Mouse (Mus musculus) lung, postnatal 10 days (tissue): Measurements from ENCODE around the gene Mrps18b.

Source experiments
- DNase-seq: peaks from one replicate; pipeline ENCODE4 v3.0.0; 2021

Mrps18b gene

DNA sequence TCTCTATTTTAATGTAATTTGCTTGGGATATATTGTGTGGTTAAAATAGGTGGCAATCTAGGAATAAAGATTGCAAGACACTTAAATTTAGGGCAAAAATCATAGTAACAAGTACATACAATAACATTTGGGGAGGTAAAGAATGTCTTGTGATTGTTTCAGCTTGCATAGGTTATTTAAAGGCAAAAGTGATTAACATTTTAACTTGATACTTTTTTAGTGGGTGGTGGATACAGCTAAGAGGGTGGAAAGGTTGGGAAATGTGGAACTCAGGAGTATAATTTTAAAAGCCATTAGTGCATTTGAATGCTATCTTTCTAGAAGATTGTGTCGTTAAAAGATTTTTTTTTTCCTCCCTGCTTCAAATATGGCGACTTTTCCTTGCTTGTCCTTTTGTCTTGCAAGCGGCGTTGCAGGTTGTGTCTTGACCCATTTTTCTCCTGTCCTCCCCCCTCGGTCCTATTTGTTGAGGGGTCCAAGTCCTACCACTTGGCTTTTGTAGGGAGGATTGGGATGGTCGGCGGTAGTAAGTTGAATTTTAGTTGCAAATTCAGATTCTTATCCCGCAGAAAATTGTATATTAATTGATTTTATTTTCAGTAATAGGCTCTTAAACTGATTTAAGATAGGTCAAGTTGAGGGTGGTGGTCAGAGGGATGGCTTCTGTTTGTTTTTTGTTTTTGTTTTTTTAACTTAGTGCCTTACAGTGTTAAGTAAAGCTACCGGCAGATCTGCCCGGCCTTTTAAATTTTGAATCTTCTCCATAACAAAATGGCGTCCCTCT lies 2.3 kb upstream of the Mrps18b start:
- peak; percentile 68 for DNase-seq

- peak; percentile 74 for DNase-seq
Measured at GRCm38 (mm10) chr17:35917463-35918251, 1.5 kb upstream of the Mrps18b start.

DNA sequence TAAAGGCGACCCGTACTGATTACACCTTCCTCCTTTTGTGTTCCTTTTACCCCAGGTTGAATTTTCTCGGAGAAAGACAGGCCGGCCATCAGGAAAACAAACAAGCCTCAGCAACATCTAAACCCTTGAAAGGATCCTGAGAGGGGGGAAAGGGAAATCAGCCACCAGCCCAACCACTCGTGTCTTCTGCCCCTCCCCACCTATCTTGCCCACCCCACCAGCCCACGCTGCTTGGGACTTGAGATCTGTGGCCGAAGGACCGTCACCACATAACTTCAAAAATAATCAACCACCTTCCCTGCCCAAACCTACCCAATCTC lies 914 bp upstream of the Mrps18b start:
- DNase-seq, result peak; percentile 50

- DNase-seq, result no peak
Measured at GRCm38 (mm10) chr17:35915538-35916296, 472 bp downstream of the Mrps18b start.

DNA sequence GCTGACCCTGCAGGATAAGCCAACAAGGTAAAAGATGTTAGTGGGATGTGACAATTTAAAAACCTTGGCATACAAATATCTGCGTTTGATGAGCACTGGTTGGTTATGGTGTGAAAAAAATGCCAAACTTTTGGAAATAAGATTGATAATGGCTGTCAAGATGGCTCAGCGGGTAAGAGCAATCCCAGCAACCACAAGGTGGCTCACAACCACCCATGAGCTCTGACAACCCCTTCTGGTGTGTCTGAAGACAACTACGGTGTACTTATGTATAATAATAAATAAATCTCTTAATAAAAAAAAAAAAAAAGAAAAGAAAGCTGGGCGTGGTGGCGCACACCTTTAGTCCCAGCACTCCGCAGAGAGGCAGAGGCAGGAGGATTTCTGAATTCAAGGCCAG lies 1.2 kb downstream of the Mrps18b start:
- DNase-seq, result no peak

- peak; percentile 99 for DNase-seq
Measured at GRCm38 (mm10) chr17:35909919-35910369, 6.2 kb downstream of the Mrps18b start, which contains the start of gene Atat1. TSS of gene Atat1 (minus strand) at chr17:35910075.

DNA sequence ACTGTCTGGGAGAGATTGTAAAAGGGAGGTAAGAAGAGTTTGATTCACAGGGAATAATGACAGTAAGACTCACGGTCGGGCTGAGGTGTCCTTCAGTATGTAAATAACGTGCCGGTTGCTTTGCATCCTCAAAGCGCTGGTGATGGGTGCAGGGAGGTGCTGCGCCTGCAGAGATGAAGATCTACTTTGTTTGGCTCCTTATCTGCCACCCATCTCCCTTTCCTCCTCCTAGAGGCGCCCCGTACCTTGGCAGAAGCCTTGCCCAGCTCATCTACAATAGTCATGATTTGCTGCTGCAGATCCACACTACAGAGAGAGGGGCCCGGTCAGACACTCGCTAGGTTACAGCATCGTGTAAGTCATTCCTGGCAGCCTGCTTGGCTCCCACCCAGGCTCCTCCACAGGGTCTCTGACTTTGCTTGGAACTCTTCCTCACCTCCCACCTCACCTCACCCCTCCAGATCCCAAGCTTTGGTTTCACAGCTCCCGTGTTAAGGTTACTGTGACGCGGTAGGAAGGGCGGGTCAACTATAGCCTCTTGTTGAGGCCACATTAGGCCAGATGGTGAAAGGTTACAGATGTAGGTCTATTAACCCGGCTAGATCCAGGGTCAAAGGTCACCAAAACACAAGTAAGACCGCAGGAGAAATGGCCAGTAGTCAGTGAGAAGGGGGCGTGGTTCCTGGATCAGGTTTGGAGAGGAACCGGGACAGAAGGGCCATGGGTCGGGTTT lies 6.8 kb downstream of the Mrps18b start:
- DNase-seq, result no peak

- no peak for DNase-seq
Measured at GRCm38 (mm10) chr17:35907609-35908008, 8.6 kb downstream of the Mrps18b start.

GRCm38 (mm10) chr17:35905587-35905986 lies 10.6 kb downstream of the Mrps18b start:
- DNase-seq, result no peak

DNA sequence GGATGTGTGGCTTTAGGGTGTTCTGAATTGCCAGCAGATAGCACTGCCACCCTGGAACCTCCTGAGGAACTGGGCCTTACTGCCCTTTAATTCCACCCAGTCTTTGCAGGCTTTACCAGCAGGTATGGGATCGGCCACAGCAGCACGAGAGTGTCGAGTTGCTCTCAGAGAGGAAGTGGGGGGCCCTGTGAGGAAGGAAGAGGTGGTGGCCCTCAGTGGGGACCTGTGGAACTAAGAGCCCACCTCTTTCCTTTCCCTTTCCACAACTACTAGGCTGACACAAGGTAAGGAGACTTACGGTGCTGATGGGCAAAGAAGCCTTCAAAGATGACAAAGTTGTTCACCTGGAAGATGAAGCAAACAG lies 12.2 kb downstream of the Mrps18b start:
- DNase-seq, result no peak

GRCm38 (mm10) chr17:35903343-35903991 lies 12.7 kb downstream of the Mrps18b start:
- peak; percentile 80 for DNase-seq

GRCm38 (mm10) chr17:35900636-35901035 lies 15.6 kb downstream of the Mrps18b start:
- DNase-seq, result no peak

DNA sequence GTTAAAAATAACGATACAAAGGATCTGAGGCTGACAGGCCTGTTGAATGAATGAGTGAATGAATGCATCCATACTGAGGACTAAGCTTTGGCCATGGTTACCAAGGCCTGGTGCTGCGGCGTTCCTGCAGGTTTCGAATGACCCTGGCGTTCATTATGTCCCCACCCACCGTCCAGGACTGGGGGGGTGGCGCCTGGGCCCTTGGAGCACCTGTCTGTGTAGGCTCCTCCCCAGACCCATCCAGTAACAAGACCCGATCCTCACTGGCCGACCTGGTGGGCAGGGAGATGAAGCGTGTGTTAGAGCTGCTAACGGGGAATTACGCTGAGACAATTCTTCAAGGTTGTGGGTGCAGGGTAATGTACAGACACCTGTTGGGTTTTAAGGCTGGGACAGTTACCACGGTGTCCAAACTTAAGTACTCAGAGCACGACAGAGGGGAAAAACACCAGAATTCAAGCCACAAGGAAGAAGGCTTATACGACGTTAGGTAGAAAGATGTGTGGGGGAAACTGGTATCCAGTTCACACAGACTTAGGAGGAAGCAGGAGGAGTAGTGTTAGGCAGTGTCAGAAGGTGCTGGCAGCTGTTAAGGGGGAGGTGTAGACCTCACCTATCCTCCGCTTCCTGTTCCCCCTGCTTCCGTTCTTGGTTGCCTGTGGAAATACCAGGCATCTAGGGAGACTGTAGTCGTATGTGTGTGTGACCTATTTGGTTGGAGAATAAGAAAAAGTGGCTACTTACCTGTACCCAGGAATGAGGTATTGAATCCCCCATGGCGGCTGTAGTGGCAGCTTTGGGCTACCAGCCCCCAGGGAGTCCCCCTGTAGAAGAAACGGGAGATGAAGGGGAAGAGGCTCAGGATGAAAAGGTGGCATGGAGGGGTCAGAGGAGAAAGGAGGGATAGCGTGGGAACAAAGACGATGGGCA lies 18.3 kb downstream of the Mrps18b start:
- DNase-seq, result no peak

DNA sequence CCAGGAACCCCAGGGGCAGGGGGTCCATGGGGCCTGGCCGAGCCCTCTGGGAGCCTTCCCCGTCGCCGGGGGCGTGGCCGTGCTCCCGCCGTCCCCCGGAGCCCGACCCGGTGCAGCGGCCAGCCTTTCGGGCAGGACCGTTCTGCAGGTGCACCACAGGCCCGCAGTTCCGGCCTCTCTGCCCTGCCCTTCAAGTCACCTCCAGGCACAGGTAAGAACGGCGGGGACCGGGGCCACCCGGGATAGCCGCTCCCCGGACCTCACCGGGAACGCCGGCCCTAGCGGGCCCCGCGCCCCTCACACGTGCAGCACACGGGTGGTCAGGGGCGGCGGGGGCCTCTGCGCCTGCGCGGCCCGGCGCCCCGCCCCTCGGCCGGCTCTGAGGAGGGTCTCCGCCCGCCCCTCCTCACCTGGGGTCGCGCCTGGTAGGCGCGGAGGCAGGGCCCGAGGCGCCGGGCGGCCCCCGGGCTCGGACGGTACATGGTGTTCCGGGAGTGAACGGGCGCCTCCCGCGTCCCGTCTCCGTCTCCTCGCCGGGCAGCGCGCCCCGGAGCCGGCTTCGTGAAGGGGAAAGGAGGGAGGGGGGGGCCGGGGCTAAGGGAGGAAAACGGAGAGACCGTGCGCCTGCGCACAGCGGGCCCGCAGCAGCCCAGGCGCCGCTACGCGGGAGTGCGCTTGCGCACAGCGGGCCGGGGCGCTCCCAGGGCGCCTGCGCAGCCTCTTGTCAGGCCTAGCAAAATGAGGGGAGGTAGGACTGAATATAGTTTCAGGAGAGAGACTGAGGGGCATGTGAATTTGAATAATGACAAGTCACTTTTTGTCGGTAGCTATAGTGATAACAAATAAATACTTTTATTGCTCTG lies 19.2 kb downstream of the Mrps18b start, which contains the start of gene 2310061I04Rik:
Gene 2310061I04Rik (minus strand): TSS at position 651 of the 863 bp plus-strand sequence.
- peak; percentile 92 for DNase-seq

DNA sequence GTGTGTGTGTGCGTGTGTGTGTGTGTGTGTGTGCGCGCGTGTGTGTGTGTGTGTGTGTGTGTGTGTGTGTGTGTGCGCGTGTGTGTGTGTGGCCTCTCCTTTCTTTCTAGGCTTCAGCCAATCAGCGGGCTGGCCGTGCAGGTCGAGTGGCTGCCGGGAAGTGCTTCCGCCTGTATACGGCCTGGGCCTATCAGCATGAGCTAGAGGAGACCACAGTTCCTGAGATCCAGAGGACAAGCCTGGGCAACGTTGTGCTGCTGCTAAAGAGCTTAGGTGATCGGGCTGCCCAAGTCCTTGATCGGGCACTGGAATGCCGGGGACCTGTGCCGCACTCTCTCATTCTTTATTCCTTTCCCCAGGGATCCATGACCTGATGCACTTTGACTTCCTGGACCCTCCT lies 28.5 kb downstream of the Mrps18b start:
- no peak for DNase-seq

GRCm38 (mm10) chr17:35883777-35884176 lies 32.4 kb downstream of the Mrps18b start:
- no peak for DNase-seq

- DNase-seq, result no peak
Measured at GRCm38 (mm10) chr17:35882924-35883323, 33.3 kb downstream of the Mrps18b start.

DNA sequence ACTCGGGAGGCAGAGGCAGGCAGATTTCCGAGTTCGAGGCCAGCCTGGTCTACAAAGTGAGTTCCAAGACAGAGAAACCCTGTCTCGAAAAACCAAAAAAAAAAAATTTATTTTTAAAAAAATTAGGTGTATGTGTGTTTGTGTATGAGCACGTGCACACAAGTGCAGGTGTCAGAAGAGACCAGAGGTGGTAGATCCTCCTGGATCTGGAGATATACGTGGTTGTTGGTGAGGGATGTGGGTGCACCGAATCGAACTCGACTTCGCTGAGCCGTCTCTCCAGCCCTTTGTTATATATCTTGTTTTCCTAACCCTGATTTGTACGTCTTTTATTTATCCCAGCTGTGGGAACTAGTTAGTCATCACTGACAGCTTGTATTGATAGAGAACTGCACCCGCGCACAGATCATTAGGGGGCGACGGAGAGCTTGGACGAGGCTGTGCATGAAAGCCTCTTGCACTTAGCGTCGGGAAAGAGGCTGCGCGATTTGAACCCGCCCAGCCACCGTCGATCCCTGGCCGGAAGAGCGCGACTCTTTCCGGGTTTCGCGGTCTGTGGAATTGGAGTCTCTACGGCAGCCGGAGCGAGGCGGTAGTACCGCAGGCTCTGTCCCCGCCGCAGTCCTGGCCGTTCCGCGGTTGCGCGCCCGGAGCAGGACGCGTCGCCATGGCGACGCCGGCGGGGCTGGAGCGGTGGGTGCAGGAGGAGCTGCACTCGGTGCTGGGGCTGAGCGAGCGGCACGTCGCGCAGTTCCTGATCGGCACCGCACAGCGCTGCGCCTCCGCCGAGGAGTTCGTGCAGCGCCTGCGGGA lies 36.7 kb downstream of the Mrps18b start, which contains the start of gene Dhx16:
Gene Dhx16 (plus strand): TSS at position 575 of the 813 bp plus-strand sequence.
- DNase-seq, result peak; percentile 98

DNA sequence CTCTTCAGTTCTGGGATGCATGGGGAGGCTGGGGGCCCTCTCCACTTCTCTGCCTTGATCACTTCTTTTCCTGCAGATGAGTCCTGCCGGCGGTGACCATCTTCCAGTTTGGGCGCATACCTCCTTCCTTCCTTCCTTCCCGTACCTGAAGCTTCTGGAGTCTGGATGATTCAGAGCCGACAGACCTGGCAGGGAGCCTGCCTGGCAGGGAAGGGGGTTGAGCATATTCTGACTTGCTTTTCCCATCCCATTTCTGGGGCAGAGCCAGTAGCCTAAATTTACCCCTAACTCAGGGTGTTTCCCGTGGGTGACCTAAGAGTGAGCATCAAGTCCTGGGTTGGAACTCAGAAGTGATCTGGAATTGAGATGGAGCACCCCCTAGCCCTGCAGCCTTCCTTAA lies 41.5 kb downstream of the Mrps18b start:
- DNase-seq, result peak; percentile 15
